Mouse (Mus musculus): ENCODE results near the gene Tas2r118. TPM values are rescaled to one million over a fixed set of nuclear protein-coding genes. Genes with fewer than 3 reads are reported as not detected.

Gene Tas2r118
- polyA plus RNA-seq, 1 experiment from 2014 or later: not detected

Other genes with a start within 250 kb of the Tas2r118 start
- 7.6 and 7.9 TPM in 2 replicates for gene Cadps2, start 130.6 kb downstream of the Tas2r118 start, polyA plus RNA-seq (2015; fragmentation: Nextera tagmentation; extraction: Ambion mirVana)
- gene Slc13a1, start 198.0 kb upstream of the Tas2r118 start, polyA plus RNA-seq (2015; fragmentation: Nextera tagmentation; extraction: Ambion mirVana): 0.13 TPM in 2 replicates

Measured in midbrain, embryonic 15.5 days (tissue).